25 mouse cellular contexts compared by ENCODE assay signal in genomic region chr5:66421230-66421629, GRCm38 (mm10).
DNase-seq lines count a peak whose midpoint lies in the region; ATAC-seq and TF ChIP-seq lines count a peak whose summit lies in the region.
"Had no signal": no experiment of that assay in that cellular context is flagged by ENCODE, and none has a peak within 500 bp of the region (broad histone marks: within the 10 kb centered on the region; RNA-seq: fewer than 3 reads in every experiment).

No protein-coding gene starts in this region.

- H3K27ac ChIP-seq in heart, embryonic 13.5 days (replicated peaks): peak overlapping the region; percentile 32
- no peak overlapping the region for H3K27ac ChIP-seq in liver, postnatal 0 days (ENCODE audit: low read depth)
- no peak overlapping the region for H3K27ac ChIP-seq in liver, embryonic 12.5 days
- peak overlapping the region; percentile 36 for H3K27ac ChIP-seq in heart, postnatal 0 days (ENCODE audit: low read depth)
- H3K27ac ChIP-seq: forebrain, embryonic 10.5 days; forebrain, embryonic 13.5 days; hindbrain, embryonic 14.5 days; hindbrain, postnatal 0 days had no signal

- no peaks in the 10 kb centered on the region for H3K27me3 ChIP-seq in heart, embryonic 13.5 days (replicated peaks)
- no peaks in the 10 kb centered on the region for H3K27me3 ChIP-seq in liver, postnatal 0 days (ENCODE audit: insufficient read depth, low read length)
- no peaks in the 10 kb centered on the region for H3K27me3 ChIP-seq in liver, embryonic 12.5 days (replicated peaks)
- H3K27me3 ChIP-seq in heart, postnatal 0 days (ENCODE audit: control insufficient read depth, insufficient read depth, low read length): no peaks in the 10 kb centered on the region
- H3K27me3 ChIP-seq: CH12.LX; forebrain, embryonic 13.5 days; Patski had no signal

- peak; percentile 20 to 42 for DNase-seq in heart, adult 18-20 months
- DNase-seq in heart, adult 8-10 months (ENCODE audit: low spot score): no peak
- DNase-seq in heart, postnatal 14 days: no peak
- peak; percentile 26 for DNase-seq in liver, postnatal 0 days
- no peak for DNase-seq in heart, postnatal 0 days (ENCODE audit: low spot score)
- DNase-seq: adrenal gland, postnatal 10 days; adrenal gland, postnatal 36 days; B cell, adult 2 months; cerebellum, adult 18-20 months; cerebellum, adult 9-10 months; cerebellum, postnatal 14 days; gastrocnemius, postnatal 10 days; kidney, adult 18-20 months had no signal

- no peak for TF ChIP-seq CTCF in liver, postnatal 0 days (IDR thresholded peaks at IDR 0.05; ENCODE audit: low read depth)
- no peak for TF ChIP-seq CTCF in heart, postnatal 0 days (IDR thresholded peaks at IDR 0.05; ENCODE audit: low read depth)

- no peak overlapping the region for H3K9ac ChIP-seq in heart, embryonic 13.5 days
- H3K9ac ChIP-seq in liver, postnatal 0 days (replicated peaks): no peak overlapping the region
- H3K9ac ChIP-seq in liver, embryonic 12.5 days: no peak overlapping the region
- no peak overlapping the region for H3K9ac ChIP-seq in heart, postnatal 0 days (replicated peaks; ENCODE audit: low read depth, low read length)
- H3K9ac ChIP-seq: forebrain, embryonic 13.5 days; hindbrain, embryonic 14.5 days had no signal

- 55% methylated on average over 15 of the region's 15 CpGs for WGBS in heart, embryonic 13.5 days
- WGBS in liver, postnatal 0 days (ENCODE audit: insufficient replicate concordance): 73% methylated on average over 15 of the region's 15 CpGs
- WGBS in liver, embryonic 12.5 days (ENCODE audit: insufficient replicate concordance): 74% methylated on average over 15 of the region's 15 CpGs
- 53% methylated on average over 15 of the region's 15 CpGs for WGBS in heart, postnatal 0 days

- intact Hi-C loops in heart, postnatal 14 days (cut with DNase I): loop anchor here (5.0 kb wide), 1 partner anchor 34 kb away; no protein-coding TSS in a partner anchor

- peak overlapping the region; percentile 24; the same call in 1 of the 2 replicates for H3K4me2 ChIP-seq in heart, embryonic 13.5 days
- peak overlapping the region; percentile 50 for H3K4me2 ChIP-seq in liver, postnatal 0 days (ENCODE audit: low read depth, low read length)
- no peak overlapping the region for H3K4me2 ChIP-seq in liver, embryonic 12.5 days
- H3K4me2 ChIP-seq in heart, postnatal 0 days (ENCODE audit: low read depth, low read length): peak overlapping the region; percentile 5; the same call in 1 of the 2 replicates
- H3K4me2 ChIP-seq: forebrain, embryonic 13.5 days; hindbrain, embryonic 14.5 days had no signal

- no peak for ATAC-seq in heart, embryonic 13.5 days (ENCODE audit: extremely low read depth, insufficient number of reproducible peaks, low FRiP score, low TSS enrichment)
- ATAC-seq in liver, postnatal 0 days: peak; percentile 72
- ATAC-seq in liver, embryonic 12.5 days: no peak
- ATAC-seq in heart, postnatal 0 days (ENCODE audit: insufficient read depth, low read depth): no peak
- ATAC-seq: forebrain, embryonic 13.5 days; forebrain, embryonic 16.5 days; hindbrain, postnatal 0 days; inflammation-experienced regulatory T-cells, adult 6 months; intestine, embryonic 16.5 days; Patski had no signal

- no peaks in the 10 kb centered on the region for H3K36me3 ChIP-seq in heart, embryonic 13.5 days
- no peaks in the 10 kb centered on the region for H3K36me3 ChIP-seq in liver, postnatal 0 days (replicated peaks; ENCODE audit: insufficient read depth, low read length)
- H3K36me3 ChIP-seq in liver, embryonic 12.5 days: no peaks in the 10 kb centered on the region
- no peaks in the 10 kb centered on the region for H3K36me3 ChIP-seq in heart, postnatal 0 days (replicated peaks; ENCODE audit: control insufficient read depth, insufficient read depth, low read length)
- H3K36me3 ChIP-seq: forebrain, embryonic 10.5 days; G1E had no signal

- TF ChIP-seq EP300 in liver, postnatal 0 days (IDR thresholded peaks at IDR 0.05; ENCODE audit: low read depth): no peak
- TF ChIP-seq EP300 in heart, postnatal 0 days (IDR thresholded peaks at IDR 0.05; ENCODE audit: low read depth): no peak

- H3K4me3 ChIP-seq in heart, embryonic 13.5 days: no peak overlapping the region
- no peak overlapping the region for H3K4me3 ChIP-seq in liver, postnatal 0 days (ENCODE audit: low read depth, low read length)
- H3K4me3 ChIP-seq in liver, embryonic 12.5 days: no peak overlapping the region
- H3K4me3 ChIP-seq in heart, postnatal 0 days (ENCODE audit: low read depth, low read length): no peak overlapping the region
- H3K4me3 ChIP-seq: forebrain, embryonic 10.5 days; forebrain, embryonic 13.5 days had no signal

- H3K9me3 ChIP-seq in heart, embryonic 13.5 days: no peaks in the 10 kb centered on the region
- H3K9me3 ChIP-seq in liver, postnatal 0 days (ENCODE audit: low read length): no peaks in the 10 kb centered on the region
- H3K9me3 ChIP-seq in liver, embryonic 12.5 days (replicated peaks): no peaks in the 10 kb centered on the region
- no peaks in the 10 kb centered on the region for H3K9me3 ChIP-seq in heart, postnatal 0 days (replicated peaks; ENCODE audit: control insufficient read depth, low read length)
- H3K9me3 ChIP-seq: forebrain, embryonic 10.5 days; forebrain, embryonic 13.5 days had no signal

- peaks cover 41% of the 10 kb centered on the region for H3K4me1 ChIP-seq in heart, embryonic 13.5 days
- no peaks in the 10 kb centered on the region for H3K4me1 ChIP-seq in liver, postnatal 0 days (ENCODE audit: insufficient read depth)
- no peaks in the 10 kb centered on the region for H3K4me1 ChIP-seq in liver, embryonic 12.5 days
- H3K4me1 ChIP-seq in heart, postnatal 0 days (ENCODE audit: control insufficient read depth, insufficient read depth): peaks cover 14% of the 10 kb centered on the region

Comparison
In these comparisons a context has a peak if more than half of its experiments do, and no peak if none do; other contexts are left out.
1. DNase-seq: peak in heart, adult 18-20 months (2 of 2) and liver, postnatal 0 days (single experiment); none in heart, adult 8-10 months (single experiment), heart, postnatal 14 days (0 of 2) and heart, postnatal 0 days (single experiment).
2. H3K27ac ChIP-seq: peak in heart, embryonic 13.5 days (single experiment) and heart, postnatal 0 days (single experiment); none in liver, postnatal 0 days (single experiment) and liver, embryonic 12.5 days (single experiment).